Mouse (Mus musculus) heart, embryonic 14.5 days (tissue): ENCODE results near the gene Yif1a. TPM values are rescaled to one million over a fixed set of nuclear protein-coding genes. Genes with fewer than 3 reads are reported as not detected.
"Not testable (repeated sequence)": the region's sequence is repeated elsewhere in the genome, so short reads cannot be mapped to it uniquely, and the experiment has no call there.

Experiments used
- ATAC-seq: fragments of 200-750 bp; cut with Nextera tagmentation; 2 replicates; pipeline ENCODE4 v1.8.0; 2017; ENCODE audit warnings: low read depth, moderate TSS enrichment; ENCODE audit not compliant: insufficient number of reproducible peaks, insufficient read depth, low FRiP score
- H3K27ac ChIP-seq, 2 experiments: fragments of 200-500 bp in 1 of 2; fragments of 300-500 bp in 1 of 2; sonication (generic) in 1 of 2; replicated peaks in 1 of 2; 2 replicates each; pipeline ENCODE4 v1.5.1; 2012 to 2014; ENCODE audit warnings: low read depth in 2 of 2, low read length in 2 of 2, control low read depth in 1 of 2, mild to moderate bottlenecking in 1 of 2, mixed read lengths in 1 of 2; ENCODE audit not compliant: control insufficient read depth in 1 of 2, insufficient read depth in 1 of 2
- H3K27me3 ChIP-seq: fragments of 300-500 bp; sonication (generic); 2 replicates; pipeline ENCODE4 v1.6.1; 2014; ENCODE audit warnings: mild to moderate bottlenecking, low read length, control low read depth; ENCODE audit not compliant: control insufficient read depth, insufficient read depth
- H3K36me3 ChIP-seq: fragments of 300-500 bp; sonication (generic); 2 replicates; pipeline ENCODE4 v1.6.1; 2014; ENCODE audit warnings: mild to moderate bottlenecking, control low read depth, low read length, mixed read lengths; ENCODE audit not compliant: control insufficient read depth, insufficient read depth
- H3K4me1 ChIP-seq, 2 experiments: fragments of 200-500 bp in 1 of 2; fragments of 300-500 bp in 1 of 2; sonication (generic) in 1 of 2; 2 replicates each; pipeline ENCODE4 v1.6.1; 2012 to 2014; ENCODE audit warnings: low read length in 2 of 2, control low read depth in 1 of 2, mixed read lengths in 1 of 2; ENCODE audit not compliant: control insufficient read depth in 2 of 2, insufficient read depth in 2 of 2
- H3K4me2 ChIP-seq: fragments of 300-500 bp; sonication (generic); 2 replicates; pipeline ENCODE4 v1.6.1; 2014; ENCODE audit warnings: mild to moderate bottlenecking, low read length
- H3K4me3 ChIP-seq, 2 experiments: fragments of 200-500 bp in 1 of 2; fragments of 300-500 bp in 1 of 2; sonication (generic) in 1 of 2; 2 replicates each; pipeline ENCODE4 v1.5.1; 2012 to 2014; ENCODE audit warnings: low read length in 2 of 2, mild to moderate bottlenecking in 2 of 2, control low read depth in 1 of 2, low read depth in 1 of 2, moderate library complexity in 1 of 2; ENCODE audit not compliant: control insufficient read depth in 1 of 2, insufficient read depth in 1 of 2
- H3K9ac ChIP-seq: fragments of 300-500 bp; sonication (generic); 2 replicates; pipeline ENCODE4 v1.6.1; 2014; ENCODE audit warnings: mild to moderate bottlenecking, low read length
- H3K9me3 ChIP-seq: fragments of 300-500 bp; sonication (generic); 2 replicates; pipeline ENCODE4 v1.6.1; 2016; ENCODE audit warnings: low read length, control low read depth; ENCODE audit not compliant: control insufficient read depth
- WGBS: fragments of 180-500 bp; shearing (Covaris S2); extraction: QIAGEN DNeasy Blood & Tissue Kit; methylation state at CpG from one replicate; pipeline ENCODE4 v1.1.7; 2014; 5-methylcytosine and 5-hydroxymethylcytosine counted together
- polyA plus RNA-seq: library from polyadenylated mRNA; unstranded; fragments of >200 nt; fragmentation: Nextera tagmentation; extraction: Ambion mirVana; gene quantifications from 2 replicates; pipeline ENCODE4 v1.2.1, GENCODE M21; 2014

The Yif1a gene
- polyA plus RNA-seq, 1 experiment from 2014 or later, result 122 TPM

DNA sequence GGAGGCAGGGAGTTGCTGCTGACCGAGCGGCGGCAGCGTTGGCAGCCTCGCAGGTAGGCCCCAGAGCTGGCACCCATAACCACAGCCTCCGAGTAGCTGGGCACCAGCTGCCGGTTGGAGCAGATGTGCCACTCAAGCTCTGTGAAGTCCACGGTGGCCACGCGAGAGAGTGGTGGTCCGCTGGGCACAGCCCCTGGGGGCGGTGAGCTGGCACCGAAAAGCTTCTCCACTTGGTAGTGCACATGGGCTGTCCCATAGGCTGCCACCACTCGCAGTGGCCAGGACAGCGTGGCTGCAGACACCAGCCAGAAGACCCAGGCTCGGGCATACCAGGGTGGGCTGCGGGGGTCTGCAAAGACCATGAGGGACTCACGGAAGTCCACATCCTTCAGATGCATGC, 6.3 kb upstream of the Yif1a start:
- Histone ChIP-seq H3K4me1 (peaks cover 8 to 9% of the 10 kb centered on the region in 2 experiments; a peak in 3 of 4 replicates), H3K9me3 (no peaks in the 10 kb centered on the region), H3K9ac (no peak overlapping the region), H3K4me2 (no peak overlapping the region), H3K27ac (no peak overlapping the region), H3K27me3 (peaks cover 63% of the 10 kb centered on the region), H3K4me3 (no peak overlapping the region), H3K36me3 (no peaks in the 10 kb centered on the region)
- no peak for ATAC-seq
- 54% methylated on average over 18 of the region's 18 CpGs for WGBS

DNA sequence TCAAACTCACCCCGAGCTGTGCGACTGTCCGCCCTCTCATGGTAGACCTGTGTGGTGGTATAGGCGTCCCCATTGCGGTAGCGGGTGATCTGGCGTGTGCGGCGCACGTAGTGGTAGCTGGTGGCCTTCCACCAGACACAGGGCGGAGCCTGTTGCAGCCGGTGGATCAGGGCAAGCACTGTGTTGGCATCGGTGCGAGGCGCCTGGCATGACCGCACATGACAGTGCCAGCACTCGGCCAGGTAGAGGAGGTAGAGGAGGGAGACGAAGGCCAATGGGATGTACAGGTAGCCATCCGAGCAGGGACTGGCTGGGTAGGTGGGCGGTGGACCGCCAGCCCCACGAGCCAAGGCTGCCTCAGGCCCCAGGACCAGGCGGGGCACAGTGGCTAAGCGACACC, 5.7 kb upstream of the Yif1a start:
- no peaks in the 10 kb centered on the region for H3K36me3 ChIP-seq
- H3K27me3 ChIP-seq, result peaks cover 63% of the 10 kb centered on the region

DNA sequence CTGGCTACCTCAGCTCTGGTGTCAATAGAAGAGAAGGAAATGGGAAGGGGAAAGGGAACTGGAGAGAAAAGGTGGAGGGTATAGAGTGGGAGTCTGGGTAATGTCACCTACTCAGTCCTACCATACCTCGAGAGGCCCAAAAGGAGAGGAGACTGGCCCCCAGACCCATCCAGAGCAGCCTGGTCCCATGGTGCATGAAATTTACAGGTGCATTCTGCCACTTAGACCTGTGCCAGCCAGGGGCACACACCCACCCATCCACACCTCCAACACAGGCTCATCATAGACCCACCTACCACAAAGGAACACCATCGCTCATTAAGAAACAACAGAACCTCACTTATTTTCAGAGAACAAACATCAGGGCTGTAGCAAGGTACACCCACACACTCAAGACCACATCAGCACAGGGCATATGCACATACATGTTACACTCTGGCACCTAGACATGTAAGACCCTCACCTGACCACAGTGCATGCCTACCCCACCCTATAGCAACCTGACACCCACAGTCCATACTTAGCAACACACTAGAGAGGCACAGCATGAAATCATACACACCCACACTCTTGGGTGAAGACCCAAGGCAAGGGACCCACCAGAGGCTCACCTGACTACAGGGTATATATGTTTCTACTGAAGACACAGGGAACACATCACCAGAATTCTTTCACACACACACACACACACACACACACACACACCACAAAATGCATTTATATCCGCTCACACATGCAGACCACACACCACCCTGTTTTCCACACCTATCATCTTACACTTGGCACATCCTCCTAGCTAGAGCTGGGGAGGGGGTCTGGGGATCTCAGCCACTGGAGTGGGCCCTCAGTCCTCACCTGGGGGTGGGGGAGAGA, 4.1 kb upstream of the Yif1a start:
- no peak for ATAC-seq
- Histone ChIP-seq H3K9me3 (no peaks in the 10 kb centered on the region), H3K27ac (no peak overlapping the region), H3K9ac (no peak overlapping the region), H3K4me3 (peak overlapping the region; percentile 51 to 54; a peak in 2 of 4 replicates), H3K36me3 (no peaks in the 10 kb centered on the region), H3K27me3 (peaks cover 63% of the 10 kb centered on the region), H3K4me1 (peaks cover 13 to 18% of the 10 kb centered on the region in 2 experiments), H3K4me2 (no peak overlapping the region)
- 68% methylated on average over 3 of the region's 3 CpGs for WGBS

More for the DNA sequence above, 5.7 kb upstream of the Yif1a start:
- H3K27ac ChIP-seq, result no peak overlapping the region
- H3K9me3 ChIP-seq, result no peaks in the 10 kb centered on the region
- no peak for ATAC-seq
- H3K4me3 ChIP-seq, result no peak overlapping the region
- peaks cover 10 to 13% of the 10 kb centered on the region in 2 experiments for H3K4me1 ChIP-seq
- H3K9ac ChIP-seq, result no peak overlapping the region
- H3K4me2 ChIP-seq, result no peak overlapping the region
- WGBS, result 51% methylated on average over 24 of the region's 24 CpGs

DNA sequence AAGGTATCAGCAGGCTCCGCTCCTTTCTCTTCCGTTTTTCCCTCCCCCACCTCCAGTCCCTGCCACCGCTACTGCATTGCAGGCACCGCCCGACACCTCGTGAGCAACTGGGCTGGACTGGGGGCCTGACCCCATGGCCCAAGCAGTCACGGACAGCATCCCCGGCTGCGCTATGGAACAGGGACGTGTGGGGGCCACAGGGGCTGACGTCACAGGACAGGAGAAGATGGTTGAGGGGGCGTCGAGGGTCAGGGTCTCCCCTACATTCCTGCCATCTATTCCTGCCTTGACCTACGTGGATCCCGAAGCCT, 3.5 kb upstream of the Yif1a start:
- ATAC-seq, result no peak
- Histone ChIP-seq H3K36me3 (peaks cover 4% of the 10 kb centered on the region; the same call in 1 of the 2 replicates), H3K9ac (peak overlapping the region; percentile 55; the same call in 1 of the 2 replicates), H3K4me1 (peaks cover 15 to 20% of the 10 kb centered on the region in 2 experiments), H3K27me3 (peaks cover 61% of the 10 kb centered on the region), H3K4me2 (peak overlapping the region; percentile 89), H3K27ac (no peak overlapping the region), H3K9me3 (no peaks in the 10 kb centered on the region), H3K4me3 (peak overlapping the region; percentile 51 to 54)
- 4% methylated on average over 15 of the region's 15 CpGs for WGBS

DNA sequence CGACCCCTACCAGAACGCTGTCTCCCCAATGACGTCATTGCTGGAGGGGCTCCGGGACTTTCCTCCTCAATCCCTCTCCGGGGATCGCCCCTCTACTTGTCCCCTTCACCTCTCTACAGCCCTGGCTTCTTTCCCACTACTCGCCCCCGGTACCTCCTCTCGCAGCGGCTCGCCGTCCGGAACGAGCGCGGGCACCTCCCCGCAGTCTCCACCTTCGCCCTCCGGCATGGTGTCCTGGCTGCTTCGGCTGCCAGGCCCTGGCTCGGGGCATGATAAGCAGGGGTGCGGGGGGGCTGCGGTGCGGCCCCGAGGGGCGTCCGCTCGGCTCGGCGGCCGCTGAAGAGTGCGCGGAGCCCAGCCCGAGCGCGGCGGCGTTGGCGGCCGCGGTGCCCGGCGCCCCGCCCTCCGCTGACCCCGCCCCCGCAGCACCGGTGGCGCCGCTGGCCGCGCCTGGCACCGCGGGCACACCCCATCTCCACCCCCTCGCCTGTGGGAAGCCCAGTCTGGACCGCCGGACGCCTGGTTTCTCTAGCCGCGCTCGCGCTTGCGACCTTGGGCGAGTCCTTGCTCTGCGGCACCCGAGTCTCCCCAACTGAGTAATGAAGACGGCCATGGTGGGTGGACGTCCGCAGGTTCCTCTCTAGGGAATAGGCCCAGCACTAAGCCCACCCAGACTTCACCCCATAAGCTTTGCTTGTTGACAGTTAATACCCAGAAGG, 3.0 kb upstream of the Yif1a start, which contains the start of gene Tmem151a:
Gene Tmem151a, minus strand, starts transcription at position 387 of the 719 bp plus-strand sequence.
- Histone ChIP-seq H3K27me3 (peaks cover 56% of the 10 kb centered on the region), H3K9me3 (no peaks in the 10 kb centered on the region), H3K4me2 (peak within 1 kb of the TSS; percentile 89), H3K27ac (no peak within 1 kb of the TSS), H3K4me3 (peak within 1 kb of the TSS; percentile 51 to 54), H3K4me1 (peaks cover 15 to 20% of the 10 kb centered on the region in 2 experiments), H3K9ac (peak within 1 kb of the TSS; percentile 55; the same call in 1 of the 2 replicates), H3K36me3 (peaks cover 9% of the 10 kb centered on the region)
- under 1% methylated on average over 63 of the region's 69 CpGs for WGBS
- no peak for ATAC-seq

DNA sequence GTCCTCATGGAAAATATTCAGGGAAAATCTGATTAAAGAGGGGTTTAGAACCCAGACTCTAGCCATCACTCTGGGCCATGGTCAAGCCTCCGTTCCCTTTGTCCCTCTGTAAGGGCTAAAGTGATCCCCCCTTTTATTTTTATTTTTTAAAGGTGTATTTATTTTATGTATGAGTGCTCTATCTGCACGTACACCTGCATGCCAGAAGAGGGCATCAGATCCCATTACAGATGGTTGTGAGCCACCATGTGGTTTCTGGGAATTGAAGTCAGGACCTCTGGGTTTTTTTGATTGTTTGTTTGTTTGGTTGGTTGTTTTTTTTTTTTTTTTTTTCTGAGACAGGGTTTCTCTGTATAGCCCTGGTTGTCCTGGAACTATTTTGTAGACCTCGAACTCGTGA, 1.8 kb upstream of the Yif1a start:
- not testable (repeated sequence) for ATAC-seq, H3K9ac ChIP-seq, H3K4me3 ChIP-seq, H3K9me3 ChIP-seq, H3K4me2 ChIP-seq, H3K27ac ChIP-seq
- WGBS, result 48% methylated on average over 4 of the region's 4 CpGs
- Histone ChIP-seq H3K4me1 (peaks cover 15 to 20% of the 10 kb centered on the region in 2 experiments), H3K36me3 (peaks cover 21% of the 10 kb centered on the region), H3K27me3 (peaks cover 48% of the 10 kb centered on the region)

DNA sequence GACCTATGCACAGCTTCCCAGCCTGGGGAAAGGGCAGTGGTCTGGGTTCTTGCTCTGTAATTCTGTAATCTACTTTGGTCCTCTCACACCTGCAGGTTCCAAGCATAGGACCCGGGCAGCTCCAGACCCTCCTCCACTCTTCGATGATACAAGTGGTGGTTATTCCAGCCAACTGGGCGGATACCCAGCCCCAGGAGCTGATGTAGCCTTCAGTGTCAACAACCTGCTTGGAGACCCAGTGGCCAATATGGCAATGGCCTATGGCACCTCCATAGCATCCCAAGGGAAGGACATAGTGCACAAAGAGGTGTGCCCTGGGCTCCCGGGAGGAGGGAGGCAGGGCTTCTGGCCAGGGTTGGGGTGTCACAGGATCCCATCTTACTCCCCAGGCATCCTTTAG, 986 bp downstream of the Yif1a start:
- peaks cover 20% of the 10 kb centered on the region for H3K27me3 ChIP-seq
- H3K36me3 ChIP-seq, result peaks cover 39% of the 10 kb centered on the region
- ATAC-seq, result no peak
- no peaks in the 10 kb centered on the region for H3K9me3 ChIP-seq
- no peak overlapping the region for H3K27ac ChIP-seq
- H3K9ac ChIP-seq, result peak overlapping the region; percentile 85
- peak overlapping the region; percentile 74 for H3K4me2 ChIP-seq
- 91% methylated on average over 4 of the region's 4 CpGs for WGBS
- H3K4me3 ChIP-seq, result peak overlapping the region; percentile 67 to 78
- H3K4me1 ChIP-seq, result peaks cover 18 to 28% of the 10 kb centered on the region in 2 experiments
